In the genomic region with DNA sequence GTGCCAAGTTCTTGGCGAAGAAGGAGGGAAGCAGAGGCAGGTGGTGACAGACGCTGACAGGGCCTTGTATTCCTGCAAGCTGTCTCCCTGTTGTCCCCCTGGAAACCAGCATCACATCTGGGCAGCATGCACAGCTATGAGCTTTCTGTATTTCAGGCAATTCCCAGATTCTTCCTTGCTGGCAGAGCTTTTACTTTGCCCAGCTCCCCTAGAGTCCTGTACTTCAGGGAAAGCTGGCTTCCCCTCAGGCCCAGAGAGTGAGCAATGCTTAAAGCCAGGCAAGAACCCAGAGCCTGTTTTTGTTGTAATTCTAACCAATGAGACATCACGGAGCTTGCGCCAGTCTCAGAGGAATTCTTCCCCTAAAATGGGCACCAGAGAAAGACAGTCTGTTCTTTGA, we compare ENCODE assay signal across 21 mouse cellular contexts.
A peak's percentile ranks its signal among the peaks of the same experiment; 100 is the strongest.
DNase-seq lines count a peak whose midpoint lies in the region; ATAC-seq lines count a peak whose summit lies in the region.
"Had no signal": no experiment of that assay in that cellular context is flagged by ENCODE, and none has a peak within 500 bp of the region (broad histone marks: within the 10 kb centered on the region; RNA-seq: fewer than 3 reads in every experiment).

No protein-coding gene starts in this region.

- no peak for DNase-seq in frontal cortex, postnatal 25 days (ENCODE audit: low spot score in 2 of 2)
- peak; percentile 37 for DNase-seq in layer of hippocampus, adult 9-11 months
- no peak for DNase-seq in layer of hippocampus, adult 8-10 months (ENCODE audit: low spot score in 2 of 2)
- peak; percentile 35 for DNase-seq in MN1 (ENCODE audit: low spot score)
- DNase-seq in adrenal gland, postnatal 4 days (ENCODE audit: low spot score in 2 of 2) = no peak
- DNase-seq: adrenal gland, postnatal 14 days; cerebellum, adult 11 months; cerebellum, adult 2 months; cerebellum, adult 9-11 months; cerebellum, postnatal 25 days; forebrain, postnatal 0 days; gastrocnemius, postnatal 10 days; gastrocnemius, postnatal 36 days; heart, adult 2 months; heart, postnatal 14 days; heart, postnatal 4 days had no signal

- peak; percentile 65 for ATAC-seq in frontal cortex, adult (ENCODE audit: low TSS enrichment)
- ATAC-seq: forebrain, embryonic 14.5 days; forebrain, postnatal 0 days; hindbrain, postnatal 0 days; inflammation-experienced regulatory T-cells, adult 6 months; Patski had no signal

Comparison
In these comparisons a context has a peak if more than half of its experiments do, and no peak if none do; other contexts are left out.
1. DNase-seq: peak in layer of hippocampus, adult 9-11 months (single experiment) and MN1 (single experiment); none in frontal cortex, postnatal 25 days (0 of 2), layer of hippocampus, adult 8-10 months (0 of 2) and adrenal gland, postnatal 4 days (0 of 2).